Mouse (Mus musculus) liver, adult 2 months (tissue): ENCODE data around the gene Ptges2.

Source experiments
- CTCF ChIP-seq: fragments of 200-500 bp; IDR thresholded peaks from 2 replicates; pipeline ENCODE4 v1.5.1; 2011; ENCODE audit warnings: low read depth, low read length, control low read depth
- POLR2A ChIP-seq: fragments of 200-500 bp; IDR thresholded peaks from 2 replicates; pipeline ENCODE4 v1.6.1; 2011; ENCODE audit warnings: low read length, control low read depth; ENCODE audit not compliant: insufficient read depth; ENCODE audit errors: extremely low read depth

- TF ChIP-seq POLR2A (no peak), CTCF (no peak)
Observed at GRCm38 (mm10) chr2:32425568-32425967, 29.9 kb downstream of the Ptges2 start.
